Mouse (Mus musculus): ENCODE measurements at regions not wholly inside any gene's neighbourhood (a gene's known extent, or its start where the extent isn't known, plus 50 kb on each side); places are given as distances from the start of the nearest gene placed in this dataset.

DNA sequence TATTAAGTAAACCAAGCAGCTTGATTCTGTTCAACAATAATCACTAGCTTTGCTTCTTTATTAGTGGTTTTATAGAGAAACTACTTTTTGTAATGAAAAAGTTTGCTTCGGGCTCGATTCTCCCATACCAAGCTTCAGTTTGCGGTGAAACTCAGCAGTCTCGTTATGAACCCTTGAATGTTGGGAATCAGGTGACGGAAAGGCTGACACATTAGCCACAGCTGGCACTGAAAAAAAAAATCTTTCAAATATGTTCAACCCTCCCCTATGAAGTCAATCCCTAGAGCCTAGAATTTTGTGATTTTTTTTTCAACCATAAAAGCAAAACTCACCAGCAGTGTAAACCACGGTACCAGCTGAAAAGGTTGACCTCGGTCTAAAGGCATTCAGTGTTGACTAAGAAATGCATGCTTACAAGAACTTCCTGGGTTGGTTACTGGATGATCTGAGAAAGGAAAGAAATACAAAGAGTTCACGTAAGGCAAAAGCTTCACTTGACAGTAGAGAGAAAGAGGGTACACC lies 223.4 kb downstream of the Sox4 start:
- DNase-seq (no peak), ATAC-seq (no peak)
- Histone ChIP-seq H3K9me3 (ENCODE audit: low read length) (no peaks in the 10 kb centered on the region), H3K9ac (replicated peaks) (no peak overlapping the region), H3K4me2 (ENCODE audit: low read depth, low read length) (no peak overlapping the region), H3K27me3 (ENCODE audit: insufficient read depth, low read length) (no peaks in the 10 kb centered on the region), H3K4me3 (ENCODE audit: low read depth, low read length) (no peak overlapping the region), H3K27ac (ENCODE audit: low read depth) (no peak overlapping the region), H3K4me1 (ENCODE audit: insufficient read depth) (no peaks in the 10 kb centered on the region), H3K36me3 (replicated peaks; ENCODE audit: insufficient read depth, low read length) (no peaks in the 10 kb centered on the region)
- WGBS (ENCODE audit: insufficient replicate concordance), result 83% methylated on average over 8 of the region's 8 CpGs
- TF ChIP-seq EP300 (IDR thresholded peaks at IDR 0.05; ENCODE audit: low read depth) (no peak), CTCF (IDR thresholded peaks at IDR 0.05; ENCODE audit: low read depth) (no peak)

DNA sequence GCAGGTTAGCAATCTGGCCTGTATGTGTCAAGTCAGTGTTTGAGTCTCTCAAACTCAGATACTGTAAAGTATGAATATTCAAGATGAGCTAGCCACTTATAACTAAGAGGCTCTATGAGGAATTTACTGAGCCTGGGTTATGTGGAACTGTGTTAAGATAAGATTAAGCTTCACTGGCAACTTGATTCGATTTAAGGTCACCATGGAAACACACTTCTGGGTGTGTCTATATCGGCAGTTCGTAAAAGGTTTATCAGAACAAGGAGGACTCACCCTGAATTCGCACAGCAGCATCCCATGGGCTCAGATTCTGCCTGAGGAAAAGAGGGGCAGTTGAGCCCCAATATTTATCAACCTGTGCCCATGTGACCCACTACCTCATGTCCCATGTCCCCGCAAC lies 224.7 kb downstream of the Sox4 start:
- H3K27me3 ChIP-seq (ENCODE audit: insufficient read depth, low read length), result no peaks in the 10 kb centered on the region
- 67% methylated on average over 5 of the region's 5 CpGs for WGBS (ENCODE audit: insufficient replicate concordance)
- ATAC-seq (no peak), DNase-seq (no peak)
- TF ChIP-seq EP300 (IDR thresholded peaks at IDR 0.05; ENCODE audit: low read depth) (no peak), CTCF (IDR thresholded peaks at IDR 0.05; ENCODE audit: low read depth) (no peak)
- H3K4me1 ChIP-seq (ENCODE audit: insufficient read depth), result no peaks in the 10 kb centered on the region
- H3K9me3 ChIP-seq (ENCODE audit: low read length), result no peaks in the 10 kb centered on the region
- no peak overlapping the region for H3K4me2 ChIP-seq (ENCODE audit: low read depth, low read length)
- no peak overlapping the region for H3K9ac ChIP-seq (replicated peaks)
- no peak overlapping the region for H3K27ac ChIP-seq (ENCODE audit: low read depth)
- H3K4me3 ChIP-seq (ENCODE audit: low read depth, low read length), result no peak overlapping the region
- H3K36me3 ChIP-seq (replicated peaks; ENCODE audit: insufficient read depth, low read length), result no peaks in the 10 kb centered on the region

DNA sequence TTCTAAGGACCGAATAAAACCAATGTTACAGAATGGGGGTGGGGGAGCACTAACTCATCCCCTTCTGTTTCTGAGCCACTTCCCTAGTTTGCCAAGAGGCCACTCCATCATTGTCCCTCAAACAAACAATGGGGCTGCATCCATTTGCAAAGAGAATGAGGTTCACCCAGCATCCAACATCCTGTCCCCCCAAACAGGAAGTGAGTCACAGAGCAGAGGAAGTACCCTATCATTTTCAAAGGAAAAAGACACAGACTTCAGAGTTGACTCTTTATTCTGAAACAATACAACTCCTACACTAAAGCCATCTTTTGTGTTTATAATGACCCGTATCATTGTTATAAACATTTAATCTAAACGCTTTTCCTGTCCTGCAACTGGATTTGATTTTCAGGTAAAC lies 229.2 kb downstream of the Sox4 start:
- no peak overlapping the region for H3K27ac ChIP-seq (ENCODE audit: low read depth)
- no peaks in the 10 kb centered on the region for H3K36me3 ChIP-seq (replicated peaks; ENCODE audit: insufficient read depth, low read length)
- no peaks in the 10 kb centered on the region for H3K4me1 ChIP-seq (ENCODE audit: insufficient read depth)
- WGBS (ENCODE audit: insufficient replicate concordance), result 45% methylated on average over 3 of the region's 3 CpGs
- H3K9ac ChIP-seq (replicated peaks), result no peak overlapping the region
- no peaks in the 10 kb centered on the region for H3K27me3 ChIP-seq (ENCODE audit: insufficient read depth, low read length)
- H3K9me3 ChIP-seq (ENCODE audit: low read length), result no peaks in the 10 kb centered on the region
- no peak overlapping the region for H3K4me3 ChIP-seq (ENCODE audit: low read depth, low read length)
- no peak for TF ChIP-seq EP300 (IDR thresholded peaks at IDR 0.05; ENCODE audit: low read depth)
- no peak for TF ChIP-seq CTCF (IDR thresholded peaks at IDR 0.05; ENCODE audit: low read depth)
- no peak overlapping the region for H3K4me2 ChIP-seq (ENCODE audit: low read depth, low read length)
- DNase-seq, result no peak
- no peak for ATAC-seq

DNA sequence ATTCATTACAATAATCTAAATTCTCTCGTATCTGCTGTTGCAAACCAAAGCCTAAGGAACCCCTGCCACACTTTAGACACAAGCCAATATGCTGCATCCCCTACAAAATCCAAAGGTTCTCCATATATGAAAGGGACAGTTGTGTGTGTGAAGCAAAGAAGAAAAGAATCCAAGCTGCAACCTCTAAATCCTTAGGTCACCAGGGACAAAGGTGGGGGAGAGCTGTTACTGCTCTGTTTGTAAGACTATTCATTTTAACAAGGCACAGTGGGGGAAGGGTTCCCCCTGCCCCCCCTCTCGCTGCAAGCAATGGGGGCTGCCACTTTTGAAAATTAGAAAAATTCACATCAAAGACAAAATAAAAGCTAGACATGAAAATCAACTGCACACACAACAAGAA lies 231.4 kb downstream of the Sox4 start:
- ATAC-seq (no peak), DNase-seq (no peak)
- Histone ChIP-seq H3K9ac (replicated peaks) (no peak overlapping the region), H3K4me1 (ENCODE audit: insufficient read depth) (no peaks in the 10 kb centered on the region), H3K36me3 (replicated peaks; ENCODE audit: insufficient read depth, low read length) (no peaks in the 10 kb centered on the region), H3K4me3 (ENCODE audit: low read depth, low read length) (no peak overlapping the region), H3K9me3 (ENCODE audit: low read length) (no peaks in the 10 kb centered on the region), H3K27ac (ENCODE audit: low read depth) (no peak overlapping the region), H3K27me3 (ENCODE audit: insufficient read depth, low read length) (no peaks in the 10 kb centered on the region), H3K4me2 (ENCODE audit: low read depth, low read length) (no peak overlapping the region)
- TF ChIP-seq CTCF (IDR thresholded peaks at IDR 0.05; ENCODE audit: low read depth) (no peak), EP300 (IDR thresholded peaks at IDR 0.05; ENCODE audit: low read depth) (no peak)
- 72% methylated on average over 2 of the region's 2 CpGs for WGBS (ENCODE audit: insufficient replicate concordance)

DNA sequence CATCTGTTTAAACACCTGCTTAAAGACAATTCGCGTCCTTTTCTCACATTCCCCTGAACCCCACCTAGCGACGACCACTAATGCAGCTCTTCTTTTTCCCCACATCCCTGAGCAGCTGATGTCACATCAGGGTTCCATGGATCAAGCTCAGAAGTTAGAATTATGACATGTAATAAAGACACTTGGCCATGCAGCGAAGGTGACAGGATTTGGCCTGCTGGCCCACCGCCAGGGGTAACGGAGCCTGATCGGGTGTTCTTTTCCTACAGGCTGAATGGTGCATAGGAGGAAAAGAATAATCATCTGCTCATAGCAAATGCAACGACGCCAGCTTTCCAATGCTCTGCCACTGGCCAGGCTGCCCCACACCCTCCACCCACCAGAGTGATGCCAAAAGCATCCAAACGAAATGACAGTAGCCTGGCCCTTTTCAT lies 231.9 kb downstream of the Sox4 start:
- ATAC-seq (no peak), DNase-seq (no peak)
- no peaks in the 10 kb centered on the region for H3K9me3 ChIP-seq (ENCODE audit: low read length)
- H3K36me3 ChIP-seq (replicated peaks; ENCODE audit: insufficient read depth, low read length), result no peaks in the 10 kb centered on the region
- no peak overlapping the region for H3K27ac ChIP-seq (ENCODE audit: low read depth)
- TF ChIP-seq EP300 (IDR thresholded peaks at IDR 0.05; ENCODE audit: low read depth) (no peak), CTCF (IDR thresholded peaks at IDR 0.05; ENCODE audit: low read depth) (no peak)
- no peak overlapping the region for H3K4me2 ChIP-seq (ENCODE audit: low read depth, low read length)
- 83% methylated on average over 11 of the region's 11 CpGs for WGBS (ENCODE audit: insufficient replicate concordance)
- H3K27me3 ChIP-seq (ENCODE audit: insufficient read depth, low read length), result no peaks in the 10 kb centered on the region
- no peak overlapping the region for H3K9ac ChIP-seq (replicated peaks)
- no peak overlapping the region for H3K4me3 ChIP-seq (ENCODE audit: low read depth, low read length)
- H3K4me1 ChIP-seq (ENCODE audit: insufficient read depth), result no peaks in the 10 kb centered on the region

DNA sequence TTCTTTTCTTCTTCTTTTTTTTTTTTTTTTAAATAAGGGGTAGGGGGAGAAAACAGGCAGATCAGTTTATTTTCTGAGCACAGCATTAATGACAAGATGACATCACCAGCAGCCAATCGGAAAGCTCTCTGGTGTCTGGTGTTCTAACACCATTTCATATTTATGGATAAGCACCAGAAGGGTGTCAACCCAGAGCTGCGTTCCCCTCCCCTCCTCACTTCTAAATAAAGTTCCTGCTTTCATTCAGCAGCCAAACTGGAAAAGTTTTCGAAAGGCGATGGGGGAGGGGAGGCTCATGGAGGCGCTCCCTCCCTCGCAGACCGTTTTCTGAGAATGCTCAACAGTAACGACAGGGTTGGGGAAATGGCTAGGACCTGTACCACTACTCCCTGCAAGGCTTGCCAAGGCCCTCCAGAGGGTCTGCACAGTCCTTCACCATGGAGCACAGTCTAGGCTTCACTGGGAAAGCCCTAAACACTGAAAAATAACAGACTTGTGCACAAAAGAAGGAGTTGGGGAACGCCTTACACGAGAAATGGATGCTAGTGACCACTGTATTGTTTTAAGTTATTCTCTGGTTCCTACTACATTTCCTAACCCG lies 232.8 kb downstream of the Sox4 start:
- TF ChIP-seq EP300 (IDR thresholded peaks at IDR 0.05; ENCODE audit: low read depth) (no peak), CTCF (IDR thresholded peaks at IDR 0.05; ENCODE audit: low read depth) (no peak)
- no peak overlapping the region for H3K9ac ChIP-seq (replicated peaks)

More for the DNA sequence above, 232.8 kb downstream of the Sox4 start:
- no peak for ATAC-seq
- no peak overlapping the region for H3K4me2 ChIP-seq (ENCODE audit: low read depth, low read length)
- 45% methylated on average over 11 of the region's 11 CpGs for WGBS (ENCODE audit: insufficient replicate concordance)
- H3K36me3 ChIP-seq (replicated peaks; ENCODE audit: insufficient read depth, low read length), result no peaks in the 10 kb centered on the region
- no peak for DNase-seq
- no peaks in the 10 kb centered on the region for H3K27me3 ChIP-seq (ENCODE audit: insufficient read depth, low read length)
- H3K4me1 ChIP-seq (ENCODE audit: insufficient read depth), result no peaks in the 10 kb centered on the region
- no peaks in the 10 kb centered on the region for H3K9me3 ChIP-seq (ENCODE audit: low read length)
- no peak overlapping the region for H3K4me3 ChIP-seq (ENCODE audit: low read depth, low read length)
- H3K27ac ChIP-seq (ENCODE audit: low read depth), result no peak overlapping the region
